Mouse (Mus musculus) lung, postnatal 36 days (tissue): ENCODE results near the gene Tbx18.
A peak's percentile ranks its signal among the peaks of the same experiment; 100 is the strongest.

Experiments
- DNase-seq: peaks from one replicate; pipeline ENCODE4 v3.0.0; 2022; ENCODE audit warnings: mixed read lengths

Gene Tbx18

DNA sequence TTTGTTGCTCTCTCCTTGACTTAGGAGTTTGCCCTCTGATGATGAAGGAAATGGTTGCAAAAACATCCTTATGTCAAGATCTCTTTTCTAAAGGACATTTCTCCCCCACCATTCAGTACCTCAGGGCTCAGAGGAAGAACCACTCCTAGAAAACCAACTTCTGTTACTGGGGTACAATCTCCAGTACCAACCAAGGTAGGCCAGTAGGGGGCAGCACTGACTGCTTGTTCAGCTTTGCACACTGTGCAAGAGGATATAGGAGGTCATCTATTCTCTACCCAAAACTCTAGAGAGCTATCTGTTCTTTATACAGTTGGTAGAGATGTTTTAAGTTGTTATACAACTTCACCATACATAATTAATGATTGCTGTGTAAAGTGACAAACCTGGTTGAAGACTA lies 22.9 kb downstream of the Tbx18 start:
- peak; percentile 46 for DNase-seq

DNA sequence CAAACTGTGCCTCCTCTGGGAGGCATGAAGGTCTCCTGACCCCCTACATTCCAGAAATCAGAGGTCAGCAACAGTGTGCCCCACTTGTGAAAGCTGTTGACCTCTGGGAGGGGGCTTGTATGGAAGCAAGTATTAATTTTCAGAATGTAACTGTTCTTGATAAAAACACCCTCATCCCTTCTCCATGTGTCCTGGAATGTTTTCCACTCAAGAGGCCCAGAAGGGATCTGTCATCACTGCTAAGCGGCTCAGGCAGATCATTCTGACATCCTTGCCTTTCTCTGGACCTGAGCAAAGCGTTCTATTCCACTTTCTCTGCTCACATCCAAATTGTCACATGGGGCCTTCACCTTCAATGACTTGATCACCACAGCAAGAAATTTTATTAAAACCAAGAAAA lies 28.8 kb downstream of the Tbx18 start:
- DNase-seq: no peak

DNA sequence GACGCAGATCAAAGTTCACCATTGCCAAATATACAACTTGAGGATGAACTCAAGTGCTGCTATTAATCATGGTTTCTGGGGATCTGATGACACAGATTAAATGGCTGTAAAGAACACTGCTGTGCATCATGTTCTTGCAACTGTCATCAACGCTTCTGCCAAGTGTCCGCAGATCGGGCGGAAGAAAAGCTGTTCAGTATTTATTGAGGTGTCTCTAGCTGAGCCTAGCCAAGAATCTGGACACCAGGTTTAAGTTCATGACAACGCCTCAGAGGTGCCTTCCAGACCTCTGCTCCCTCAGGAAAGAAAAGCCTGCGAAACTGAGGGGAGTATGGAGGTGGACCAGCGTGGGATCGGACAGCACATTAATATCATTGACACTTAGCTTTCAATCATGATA lies 44.1 kb downstream of the Tbx18 start:
- no peak for DNase-seq

- no peak for DNase-seq
These were observed 48.8 kb downstream of the Tbx18 start for GRCm38 (mm10) chr9:87682247-87682646.
